Mouse (Mus musculus) mature B cell (primary cell): Measurements from ENCODE around the gene Ptcd1.
"Not testable (repeated sequence)": the region's sequence is repeated elsewhere in the genome, so short reads cannot be mapped to it uniquely, and the experiment has no call there.

ENCODE experiments used
- in situ Hi-C: fragments of 300-500 bp; cut with MboI; formaldehyde crosslinking; loops from 2 replicates; pipeline ENCODE4 v1.14.3; 2019

Ptcd1 gene

GRCm38 (mm10) chr5:145164710-145165109 lies 2.2 kb downstream of the Ptcd1 start:
- in situ Hi-C loops = no loop called here

- in situ Hi-C loops = no loop called here
Measured at GRCm38 (mm10) chr5:145161361-145161760, 5.5 kb downstream of the Ptcd1 start.

GRCm38 (mm10) chr5:145152690-145153089 lies 14.2 kb downstream of the Ptcd1 start:
- in situ Hi-C loops = no loop called here

DNA sequence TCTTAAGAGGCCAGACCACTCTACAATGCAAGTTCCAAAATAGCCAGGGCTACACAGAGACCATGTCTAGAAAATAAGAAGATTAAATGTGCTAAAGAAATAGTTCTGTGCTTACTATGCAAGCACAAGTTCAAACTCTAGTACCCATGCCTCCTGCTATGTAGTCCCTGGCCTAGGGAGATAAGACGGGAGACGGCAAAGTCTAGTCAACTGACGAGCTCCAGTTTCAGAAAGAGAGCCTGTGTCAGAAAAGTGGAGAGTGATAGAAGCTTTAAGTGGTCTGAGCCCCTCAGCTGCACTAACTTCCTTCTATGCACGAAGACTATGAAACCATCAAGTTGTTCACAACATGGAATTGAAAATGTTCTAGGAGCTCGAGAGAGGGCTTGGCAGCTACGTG lies 17.6 kb downstream of the Ptcd1 start:
- in situ Hi-C loops = no loop called here

GRCm38 (mm10) chr5:145147748-145148147 lies 19.2 kb downstream of the Ptcd1 start:
- in situ Hi-C loops = no loop called here

- in situ Hi-C loops = no loop called here
Measured at GRCm38 (mm10) chr5:145140611-145141010, 26.3 kb downstream of the Ptcd1 start.

DNA sequence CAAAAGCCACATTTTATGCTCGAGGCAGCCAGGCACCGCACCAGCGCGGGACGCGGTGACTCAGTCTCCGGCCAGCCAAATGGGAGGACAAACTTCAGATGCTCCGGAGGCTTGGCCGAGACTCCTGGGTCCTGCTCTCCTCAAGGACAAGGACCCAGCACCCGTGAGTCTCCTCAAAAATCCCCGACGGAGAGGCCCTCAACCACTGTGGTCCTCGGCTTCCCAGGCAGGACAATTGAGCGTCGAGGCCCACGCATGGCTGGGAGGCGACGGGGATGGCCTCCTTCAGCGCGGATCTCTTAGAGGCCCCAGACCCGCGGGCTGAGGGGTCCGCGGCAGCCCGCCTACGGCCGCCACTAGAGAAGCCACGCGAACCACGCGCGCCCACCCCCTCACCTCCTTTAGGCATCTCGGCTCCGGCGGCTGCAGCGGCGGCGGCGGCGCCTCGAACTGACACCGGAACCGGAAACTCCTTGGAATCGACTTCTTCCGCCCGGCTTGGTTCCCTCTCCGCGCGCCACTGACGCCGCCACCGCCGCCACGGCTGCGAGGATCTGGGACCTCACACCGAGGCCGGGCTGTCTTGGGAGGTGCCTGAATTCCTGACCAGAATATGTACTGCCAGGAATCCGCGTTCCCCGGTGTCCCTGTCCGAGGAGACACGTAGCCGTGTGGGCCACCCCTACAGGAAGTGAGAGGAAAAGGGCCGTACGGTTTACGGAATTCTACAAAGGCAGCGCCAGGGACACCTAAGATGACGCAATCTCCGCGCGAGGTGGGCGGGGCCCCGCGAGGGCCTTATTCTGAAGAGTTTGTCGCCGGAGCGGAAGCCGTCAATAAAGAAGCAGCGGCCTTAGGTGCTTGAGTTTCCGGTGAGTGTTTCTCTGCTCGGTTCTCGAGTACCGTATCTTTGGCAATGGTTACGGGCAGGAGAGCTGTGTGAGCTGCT lies 27.1 kb downstream of the Ptcd1 start, which contains the start of the genes Pdap1 and Bud31:
Gene Pdap1 (minus strand): TSS at position 668 of the 949 bp plus-strand sequence.
Gene Bud31 (plus strand): TSS at position 792 of the 949 bp plus-strand sequence.
- in situ Hi-C loops = no loop called here

DNA sequence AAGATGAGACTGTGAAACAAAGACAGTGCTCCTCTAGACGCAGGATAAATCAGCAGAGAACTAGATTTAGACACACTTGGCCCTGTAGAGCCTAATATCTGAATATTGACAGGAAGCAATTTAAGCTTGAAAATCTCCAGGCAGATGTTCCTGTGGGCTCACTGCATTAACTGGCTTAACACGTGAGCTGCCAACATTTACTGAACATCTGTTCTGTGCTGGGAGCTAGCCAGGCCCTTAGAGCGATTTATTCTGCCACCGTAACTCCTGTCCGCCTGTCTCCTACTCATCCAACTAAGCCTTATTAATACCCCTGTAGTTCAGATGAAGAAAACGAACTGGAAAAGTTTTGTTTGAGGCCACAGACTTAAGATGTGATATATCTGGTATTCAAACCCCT lies 28.1 kb downstream of the Ptcd1 start:
- in situ Hi-C loops = no loop called here

GRCm38 (mm10) chr5:145133275-145133674 lies 33.6 kb downstream of the Ptcd1 start:
- in situ Hi-C loops = not testable (repeated sequence)

DNA sequence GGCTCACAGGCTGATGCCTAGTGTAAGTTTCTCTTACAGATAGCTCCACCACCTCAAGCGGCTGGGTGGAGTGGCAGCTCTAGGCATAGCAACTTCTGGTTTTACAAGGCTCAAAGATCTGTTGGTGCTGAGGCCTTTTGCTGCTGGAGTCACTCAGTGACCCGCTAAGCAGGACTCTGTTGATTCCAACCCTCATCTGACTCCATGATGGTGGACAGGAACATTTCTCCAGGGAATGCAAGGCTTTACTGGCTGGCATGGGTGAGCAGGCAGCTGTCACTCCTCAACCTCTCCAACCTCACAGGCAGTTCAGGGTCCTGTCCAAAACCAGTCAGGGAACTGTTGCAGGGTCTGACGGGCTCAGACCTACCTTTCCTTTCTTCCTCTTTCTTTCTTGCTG lies 35.9 kb downstream of the Ptcd1 start:
- in situ Hi-C loops = no loop called here

GRCm38 (mm10) chr5:145130191-145130590 lies 36.7 kb downstream of the Ptcd1 start:
- in situ Hi-C loops = no loop called here

DNA sequence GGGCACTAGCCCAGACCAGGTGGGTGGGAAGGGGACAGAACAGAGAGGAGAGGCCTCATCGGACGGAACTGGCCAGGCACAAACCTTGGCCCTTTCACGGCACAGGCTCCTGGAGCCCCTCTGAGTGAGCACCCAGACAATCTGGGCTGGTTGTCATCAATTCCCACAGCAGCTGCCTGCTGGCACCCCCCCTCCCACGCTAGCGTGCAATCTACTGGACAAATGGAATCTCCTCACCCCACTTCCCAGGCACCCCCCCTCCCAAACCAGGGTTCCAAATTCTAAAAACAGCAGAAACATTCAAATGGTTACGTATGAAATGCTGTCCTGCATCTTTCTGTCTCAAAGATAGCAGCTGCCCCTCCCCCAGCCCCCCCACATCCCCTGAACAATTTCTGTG lies 37.1 kb downstream of the Ptcd1 start:
- in situ Hi-C loops = not testable (repeated sequence)

GRCm38 (mm10) chr5:145129124-145129523 lies 37.8 kb downstream of the Ptcd1 start:
- in situ Hi-C loops = no loop called here

DNA sequence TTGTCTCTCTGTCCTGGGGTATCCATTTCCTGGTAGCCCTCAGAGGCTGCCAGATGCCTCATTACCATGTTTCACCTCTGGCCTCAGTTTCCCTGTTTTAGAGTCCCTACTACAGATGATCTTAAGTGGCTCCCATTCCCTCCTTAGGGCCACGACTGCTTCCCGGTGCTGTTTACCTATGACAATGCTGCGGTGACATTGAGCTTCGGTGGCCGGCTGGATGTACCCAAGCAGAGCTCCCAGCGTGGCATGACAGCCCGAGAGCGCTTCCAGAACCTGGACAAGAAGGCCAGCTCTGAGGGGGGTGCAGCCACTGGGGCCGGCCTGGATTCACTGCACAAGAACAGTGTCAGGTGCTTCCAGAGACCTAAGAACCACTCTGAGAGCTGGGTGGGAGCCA lies 40.3 kb downstream of the Ptcd1 start:
- in situ Hi-C loops = no loop called here

GRCm38 (mm10) chr5:145123396-145123795 lies 43.5 kb downstream of the Ptcd1 start:
- in situ Hi-C loops = no loop called here

GRCm38 (mm10) chr5:145120921-145121320 lies 46.0 kb downstream of the Ptcd1 start:
- in situ Hi-C loops = no loop called here

DNA sequence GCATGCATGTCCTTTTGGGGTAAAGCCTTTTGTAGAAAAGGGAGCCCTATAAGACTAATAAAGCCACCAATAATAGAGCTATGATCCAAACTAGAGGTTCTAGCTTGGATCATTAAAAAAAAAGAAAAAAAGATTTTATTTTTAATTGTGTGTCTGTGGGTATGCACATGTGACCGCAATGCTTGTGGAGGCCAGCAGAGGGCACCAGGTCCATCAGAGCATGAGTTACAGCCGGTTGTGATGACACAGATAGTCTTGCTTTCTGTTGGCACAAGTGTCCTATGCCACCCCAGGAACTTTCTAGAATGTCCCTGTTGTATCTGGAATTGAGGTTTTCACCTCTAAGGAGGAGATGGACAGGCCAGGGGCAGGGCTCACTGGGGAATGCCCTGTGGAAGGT lies 47.5 kb downstream of the Ptcd1 start:
- in situ Hi-C loops = no loop called here

GRCm38 (mm10) chr5:145118461-145118860 lies 48.4 kb downstream of the Ptcd1 start:
- in situ Hi-C loops = no loop called here

DNA sequence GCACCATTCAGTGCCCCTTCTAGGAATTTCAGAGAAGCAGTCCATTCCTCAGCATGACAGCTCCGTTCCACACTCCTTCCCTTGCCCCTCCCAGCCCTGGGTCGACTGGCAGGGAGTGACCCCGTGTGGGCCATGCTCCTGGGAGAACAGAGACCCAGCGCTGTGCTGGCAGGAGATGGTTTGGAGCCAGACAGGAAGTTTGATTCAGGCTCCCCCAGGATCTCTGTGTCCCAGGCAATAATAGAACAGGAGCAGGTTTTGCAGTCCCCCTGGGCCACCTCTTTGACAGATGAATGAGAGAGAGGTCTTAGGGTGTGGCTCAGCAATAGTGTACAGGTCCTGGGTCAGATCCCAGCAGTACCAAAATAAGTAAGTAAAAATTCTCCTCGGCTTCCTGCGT lies 48.9 kb downstream of the Ptcd1 start:
- in situ Hi-C loops = no loop called here

DNA sequence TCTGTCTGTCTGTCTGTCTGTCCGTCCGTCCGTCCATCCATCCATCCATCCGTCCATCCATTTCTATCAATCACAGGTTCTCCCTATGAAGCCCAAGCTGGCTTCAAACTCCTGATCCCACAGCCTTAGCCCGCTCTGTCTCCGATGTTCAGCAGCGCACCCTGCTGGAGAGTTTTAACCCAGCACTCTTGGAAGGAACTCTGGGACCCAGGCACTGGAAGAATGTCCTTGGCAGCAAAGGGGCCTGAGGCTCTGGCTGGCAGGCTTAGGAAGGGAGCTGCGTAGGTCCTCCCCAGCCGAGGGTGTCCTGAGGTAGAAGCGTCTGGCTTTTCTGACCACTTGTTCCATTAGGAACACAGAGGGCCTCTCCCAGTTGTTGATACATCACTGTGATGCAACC lies 50.0 kb downstream of the Ptcd1 start:
- in situ Hi-C loops = no loop called here

DNA sequence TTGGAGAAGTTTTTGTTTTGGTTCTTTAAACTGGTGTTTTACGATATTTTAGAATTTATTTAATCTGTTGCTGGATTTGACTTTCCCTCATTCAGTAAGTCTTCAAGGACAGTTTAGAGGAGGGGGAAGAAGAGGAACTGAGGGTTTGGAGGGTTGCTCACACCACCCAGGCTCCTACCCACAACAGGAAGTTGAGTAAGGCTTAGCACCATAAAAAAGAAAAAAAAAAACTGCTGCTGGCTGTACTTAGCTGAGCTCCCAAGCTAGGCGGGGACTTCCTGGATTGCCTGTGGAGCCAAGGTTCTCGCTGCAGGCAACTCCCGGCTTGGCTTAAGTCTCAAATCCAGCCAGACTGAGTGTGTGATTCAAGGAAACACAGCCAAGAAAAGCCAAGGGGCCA lies 50.6 kb downstream of the Ptcd1 start:
- in situ Hi-C loops = no loop called here

- in situ Hi-C loops = no loop called here
Measured at GRCm38 (mm10) chr5:145115736-145116135, 51.2 kb downstream of the Ptcd1 start.
